Mouse (Mus musculus): Measurements from ENCODE around the gene Gm37240.
"Not testable (repeated sequence)": the region's sequence is repeated elsewhere in the genome, so short reads cannot be mapped to it uniquely, and the experiment has no call there.

Gene Gm37240

GRCm38 (mm10) chr3:84897952-84898351 is 989.4 kb downstream of the Gm37240 start:
- in situ Hi-C loops (cut with MboI; ENCODE audit: unreplicated experiment in 2 of 2): no loop called here

GRCm38 (mm10) chr3:84890983-84891382 is 996.3 kb downstream of the Gm37240 start:
- in situ Hi-C loops (cut with MboI; ENCODE audit: unreplicated experiment in 2 of 2): loop anchor here in 1 of 2 experiments (5.0 kb wide), 1 partner anchor 204 kb away; no protein-coding TSS in a partner anchor

GRCm38 (mm10) chr3:84889648-84890047 is 997.7 kb downstream of the Gm37240 start:
- in situ Hi-C loops (cut with MboI; ENCODE audit: unreplicated experiment in 2 of 2): loop anchor here in 1 of 2 experiments (5.0 kb wide), 1 partner anchor 202 kb away; no protein-coding TSS in a partner anchor

- in situ Hi-C loops (cut with MboI; ENCODE audit: unreplicated experiment in 2 of 2): no loop called here
Measured at GRCm38 (mm10) chr3:84883817-84884483, 1003.4 kb downstream of the Gm37240 start.

GRCm38 (mm10) chr3:84876211-84876610 is 1011.1 kb downstream of the Gm37240 start:
- in situ Hi-C loops (cut with MboI; ENCODE audit: unreplicated experiment in 2 of 2): no loop called here

GRCm38 (mm10) chr3:84875306-84875705 is 1012.0 kb downstream of the Gm37240 start:
- in situ Hi-C loops (cut with MboI; ENCODE audit: unreplicated experiment in 2 of 2): no loop called here

GRCm38 (mm10) chr3:84870126-84870525 is 1017.2 kb downstream of the Gm37240 start:
- in situ Hi-C loops (cut with MboI; ENCODE audit: unreplicated experiment in 2 of 2): no loop called here

GRCm38 (mm10) chr3:84867991-84868390 is 1019.3 kb downstream of the Gm37240 start:
- in situ Hi-C loops (cut with MboI; ENCODE audit: unreplicated experiment in 2 of 2): no loop called here

- in situ Hi-C loops (cut with MboI; ENCODE audit: unreplicated experiment in 2 of 2): no loop called here
Measured at GRCm38 (mm10) chr3:84867434-84867975, 1019.8 kb downstream of the Gm37240 start.

GRCm38 (mm10) chr3:84866866-84867265 is 1020.5 kb downstream of the Gm37240 start:
- in situ Hi-C loops (cut with MboI; ENCODE audit: unreplicated experiment in 2 of 2): no loop called here

GRCm38 (mm10) chr3:84865684-84866083 is 1021.6 kb downstream of the Gm37240 start:
- in situ Hi-C loops (cut with MboI; ENCODE audit: unreplicated experiment in 2 of 2): no loop called here

GRCm38 (mm10) chr3:84861817-84862216 is 1025.5 kb downstream of the Gm37240 start:
- in situ Hi-C loops (cut with MboI; ENCODE audit: unreplicated experiment in 2 of 2): not testable (repeated sequence)

GRCm38 (mm10) chr3:84860669-84861068 is 1026.6 kb downstream of the Gm37240 start:
- in situ Hi-C loops (cut with MboI; ENCODE audit: unreplicated experiment in 2 of 2): no loop called here

- in situ Hi-C loops (cut with MboI; ENCODE audit: unreplicated experiment in 2 of 2): no loop called here
Measured at GRCm38 (mm10) chr3:84854440-84854839, 1032.9 kb downstream of the Gm37240 start.

GRCm38 (mm10) chr3:84852877-84853276 is 1034.4 kb downstream of the Gm37240 start:
- in situ Hi-C loops (cut with MboI; ENCODE audit: unreplicated experiment in 2 of 2): no loop called here

- in situ Hi-C loops (cut with MboI; ENCODE audit: unreplicated experiment in 2 of 2): no loop called here
Measured at GRCm38 (mm10) chr3:84851801-84852200, 1035.5 kb downstream of the Gm37240 start.

- in situ Hi-C loops (cut with MboI; ENCODE audit: unreplicated experiment in 2 of 2): no loop called here
Measured at GRCm38 (mm10) chr3:84850418-84850817, 1036.9 kb downstream of the Gm37240 start.

GRCm38 (mm10) chr3:84848798-84849197 is 1038.5 kb downstream of the Gm37240 start:
- in situ Hi-C loops (cut with MboI; ENCODE audit: unreplicated experiment in 2 of 2): loop anchor here (5.0 kb wide), 3 partner anchors 46 to 156 kb away; no protein-coding TSS in a partner anchor

- in situ Hi-C loops (cut with MboI; ENCODE audit: unreplicated experiment in 2 of 2): no loop called here
Measured at GRCm38 (mm10) chr3:84843594-84843993, 1043.7 kb downstream of the Gm37240 start.

- in situ Hi-C loops (cut with MboI; ENCODE audit: unreplicated experiment in 2 of 2): no loop called here
Measured at GRCm38 (mm10) chr3:84842793-84843192, 1044.5 kb downstream of the Gm37240 start.

GRCm38 (mm10) chr3:84841271-84841670 is 1046.0 kb downstream of the Gm37240 start:
- in situ Hi-C loops (cut with MboI; ENCODE audit: unreplicated experiment in 2 of 2): no loop called here

- in situ Hi-C loops (cut with MboI; ENCODE audit: unreplicated experiment in 2 of 2): no loop called here
Measured at GRCm38 (mm10) chr3:84839499-84839898, 1047.8 kb downstream of the Gm37240 start.
